Mouse (Mus musculus) lung, postnatal 0 days (tissue): ENCODE measurements at regions not wholly inside any gene's neighbourhood (a gene's known extent, or its start where the extent isn't known, plus 50 kb on each side); places are given as distances from the start of the nearest gene placed in this dataset.

Source experiments
- ATAC-seq: fragments of 200-750 bp; cut with Nextera tagmentation; 2 replicates; pipeline ENCODE4 v1.8.0; 2017; ENCODE audit warnings: moderate library complexity
- DNase-seq: peaks from one replicate; pipeline ENCODE4 v3.0.0-alpha.2; 2016; ENCODE audit warnings: low spot score
- H3K27ac ChIP-seq: fragments of 300-500 bp; sonication (generic); 2 replicates; pipeline ENCODE4 v1.5.1; 2014; ENCODE audit warnings: antibody characterized with exemption, mild to moderate bottlenecking, low read length, mixed read lengths
- H3K27me3 ChIP-seq: fragments of 300-500 bp; sonication (generic); replicated peaks from 2 replicates; pipeline ENCODE4 v1.6.1; 2014; ENCODE audit warnings: low read length, mixed read lengths; ENCODE audit not compliant: insufficient read depth
- H3K36me3 ChIP-seq: fragments of 300-500 bp; sonication (generic); 2 replicates; pipeline ENCODE4 v1.6.1; 2014; ENCODE audit warnings: low read length, mixed read lengths; ENCODE audit not compliant: insufficient read depth
- H3K4me1 ChIP-seq: fragments of 300-500 bp; sonication (generic); 2 replicates; pipeline ENCODE4 v1.6.1; 2014; ENCODE audit warnings: antibody characterized with exemption, low read depth, low read length, mixed read lengths; ENCODE audit not compliant: insufficient read depth
- H3K4me2 ChIP-seq: fragments of 300-500 bp; sonication (generic); replicated peaks from 2 replicates; pipeline ENCODE4 v1.6.1; 2014; ENCODE audit warnings: low read depth, mild to moderate bottlenecking, low read length, moderate library complexity, mixed read lengths
- H3K4me3 ChIP-seq: fragments of 300-500 bp; sonication (generic); 2 replicates; pipeline ENCODE4 v1.5.1; 2014; ENCODE audit warnings: low read depth, low read length
- H3K9ac ChIP-seq: fragments of 300-500 bp; sonication (generic); replicated peaks from 2 replicates; pipeline ENCODE4 v1.6.1; 2014; ENCODE audit warnings: low read depth, mild to moderate bottlenecking
- H3K9me3 ChIP-seq: fragments of 300-500 bp; sonication (generic); 2 replicates; pipeline ENCODE4 v1.6.1; 2016; ENCODE audit warnings: low read length, mixed read lengths
- CTCF ChIP-seq: IDR thresholded peaks from 2 replicates; pipeline ENCODE4 v1.5.1; 2016; ENCODE audit warnings: antibody characterized with exemption, mild to moderate bottlenecking
- EP300 ChIP-seq: IDR thresholded peaks from 2 replicates; pipeline ENCODE4 v1.6.1; 2016; ENCODE audit warnings: antibody characterized with exemption, mild to moderate bottlenecking, control low read depth
- WGBS: fragments of 180-500 bp; shearing (Covaris S2); extraction: QIAGEN DNeasy Blood & Tissue Kit; methylation state at CpG from one replicate; pipeline ENCODE4 v1.1.7; 2014; 5-methylcytosine and 5-hydroxymethylcytosine counted together

DNA sequence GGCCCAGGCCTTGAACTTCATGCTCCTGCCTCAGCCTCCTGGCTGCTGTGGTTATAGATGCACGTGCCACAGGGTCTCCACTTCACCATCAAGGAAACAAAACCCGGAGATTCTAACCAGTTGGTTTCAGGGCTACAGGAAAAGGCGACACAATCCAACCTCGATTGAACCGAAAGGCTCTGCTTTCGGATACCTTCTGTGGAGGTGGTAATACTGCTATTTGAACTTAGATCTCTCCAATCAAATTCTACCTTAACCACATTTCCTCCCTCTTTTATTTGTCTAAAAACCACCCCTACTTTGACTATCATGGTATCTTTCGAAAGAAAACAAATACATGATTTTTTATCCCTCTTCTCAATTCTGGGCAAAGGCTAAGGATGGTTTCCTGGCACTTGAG is 55.2 kb upstream of the Tgfbr2 start:
- DNase-seq (no peak), ATAC-seq (no peak)
- Histone ChIP-seq H3K4me3 (no peak overlapping the region), H3K36me3 (no peaks in the 10 kb centered on the region), H3K27ac (no peak overlapping the region), H3K9ac (no peak overlapping the region), H3K4me1 (peaks cover 20% of the 10 kb centered on the region; the same call in 1 of the 2 replicates), H3K9me3 (no peaks in the 10 kb centered on the region), H3K27me3 (no peaks in the 10 kb centered on the region), H3K4me2 (no peak overlapping the region)
- WGBS = 83% methylated on average over 7 of the region's 7 CpGs
- no peak for TF ChIP-seq EP300
- TF ChIP-seq CTCF = no peak

DNA sequence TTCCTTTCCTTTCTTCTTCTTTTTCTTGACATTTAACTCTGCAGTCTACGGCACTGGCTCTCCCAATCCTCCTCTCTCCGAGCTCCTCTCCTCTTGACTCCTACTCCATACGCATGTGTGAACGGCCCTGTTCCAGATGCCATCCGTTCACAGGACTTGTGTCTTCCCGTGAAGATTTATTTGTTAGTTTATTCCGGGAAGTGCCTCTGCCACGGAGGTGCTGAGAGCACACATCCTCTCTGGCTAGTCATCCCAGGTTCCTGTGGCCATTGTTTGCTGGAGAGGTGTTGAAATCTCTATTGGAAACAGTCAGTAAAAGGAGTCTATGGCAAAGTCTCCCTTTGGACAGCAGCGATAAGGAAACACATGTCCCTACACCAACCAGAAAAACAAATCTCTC is 53.3 kb upstream of the Tgfbr2 start:
- Histone ChIP-seq H3K27me3 (no peaks in the 10 kb centered on the region), H3K4me1 (peaks cover 20% of the 10 kb centered on the region; the same call in 1 of the 2 replicates), H3K36me3 (no peaks in the 10 kb centered on the region), H3K9me3 (no peaks in the 10 kb centered on the region), H3K27ac (no peak overlapping the region), H3K4me2 (no peak overlapping the region), H3K9ac (no peak overlapping the region), H3K4me3 (no peak overlapping the region)
- 22% methylated on average over 9 of the region's 9 CpGs for WGBS
- DNase-seq = peak; percentile 27
- ATAC-seq = peak; percentile 7; the same call in 1 of the 2 replicates
- TF ChIP-seq EP300 (no peak; the same call in 1 of the 2 replicates), CTCF (no peak)

DNA sequence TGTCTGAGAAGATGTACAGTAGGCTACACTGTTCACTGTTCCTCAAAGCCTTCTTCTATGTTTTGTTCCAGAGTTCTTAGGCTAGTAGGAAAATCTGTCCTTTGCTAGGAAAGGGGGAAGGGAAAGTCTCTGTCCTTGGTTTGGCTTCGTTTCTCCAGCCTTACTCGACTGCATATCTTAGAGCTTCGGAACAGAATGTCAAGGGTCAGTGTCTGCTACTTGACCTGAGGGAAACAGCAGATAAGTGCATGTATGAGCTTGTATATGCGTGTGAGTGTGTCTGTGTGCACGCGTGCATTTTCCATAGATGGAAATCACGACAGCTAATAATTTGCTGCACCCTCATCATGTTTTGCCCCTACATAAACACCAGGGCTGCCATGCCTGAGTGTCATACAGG is 52.6 kb upstream of the Tgfbr2 start:
- 37% methylated on average over 7 of the region's 7 CpGs for WGBS
- ATAC-seq (no peak), DNase-seq (peak; percentile 38)
- no peaks in the 10 kb centered on the region for H3K27me3 ChIP-seq
- H3K9ac ChIP-seq = no peak overlapping the region
- TF ChIP-seq EP300 (no peak), CTCF (no peak)
- no peak overlapping the region for H3K27ac ChIP-seq
- H3K4me1 ChIP-seq = peaks cover 20% of the 10 kb centered on the region; the same call in 1 of the 2 replicates
- no peaks in the 10 kb centered on the region for H3K36me3 ChIP-seq
- H3K4me2 ChIP-seq = no peak overlapping the region
- no peaks in the 10 kb centered on the region for H3K9me3 ChIP-seq
- H3K4me3 ChIP-seq = no peak overlapping the region
